5 mouse cellular contexts compared by ENCODE assay signal in genomic region chr2:36152401-36152800, GRCm38 (mm10). TPM values are rescaled to one million over a fixed set of nuclear protein-coding genes. Genes with fewer than 3 reads are reported as not detected.
DNase-seq lines count a peak whose midpoint lies in the region.
"Not testable (repeated sequence)": the region's sequence is repeated elsewhere in the genome, so short reads cannot be mapped to it uniquely, and the experiment has no call there.
"Had no signal": no experiment of that assay in that cellular context is flagged by ENCODE, and none has a peak within 500 bp of the region (broad histone marks: within the 10 kb centered on the region; RNA-seq: fewer than 3 reads in every experiment).

No protein-coding gene starts in this region.

- H3K4me3 ChIP-seq in heart, embryonic 10.5 days, result not testable (repeated sequence)

- not testable (repeated sequence) for H3K9me3 ChIP-seq in heart, embryonic 10.5 days

- H3K36me3 ChIP-seq in heart, embryonic 10.5 days, result peaks cover 35% of the 10 kb centered on the region

- WGBS in heart, embryonic 10.5 days, result 91% methylated on average over 4 of the region's 4 CpGs

- H3K27ac ChIP-seq in heart, embryonic 10.5 days, result not testable (repeated sequence)

- DNase-seq in heart, adult 11 months, result peak; percentile 52
- DNase-seq in heart, embryonic 10.5 days (ENCODE audit: low spot score), result peak; percentile 58

- H3K4me1 ChIP-seq in heart, embryonic 10.5 days, result not testable (repeated sequence)

- not testable (repeated sequence) for H3K27me3 ChIP-seq in heart, embryonic 10.5 days (ENCODE audit: insufficient read depth, poor library complexity, severe bottlenecking)

RNA-seq across cellular contexts. Expression of gene Rbm18, which starts 15.8 kb away (rescaled TPM):
- polyA plus RNA-seq in heart, embryonic 10.5 days (2016; fragmentation: Nextera tagmentation; extraction: Ambion mirVana), result 60.0 and 60.7 TPM in 2 replicates

RNA-seq across cellular contexts. Expression of gene Mrrf, which starts 16.2 kb away (rescaled TPM):
- polyA plus RNA-seq in heart, embryonic 10.5 days (2016; fragmentation: Nextera tagmentation; extraction: Ambion mirVana), result 29.9 and 35.0 TPM in 2 replicates

RNA-seq across cellular contexts. Expression of gene Lhx6, which starts 47.2 kb away (rescaled TPM):
- 0.43 and 1.5 TPM in 2 replicates for polyA plus RNA-seq in heart, embryonic 10.5 days (2016; fragmentation: Nextera tagmentation; extraction: Ambion mirVana)
- polyA plus RNA-seq: activated CD4-positive, CD25-positive, alpha-beta regulatory T cell, adult 4 months; CD4-positive, CD25-positive, alpha-beta regulatory T cell, adult 4 months; G1E had no signal
